Comparison of ENCODE assay signal across 8 mouse cellular contexts in the genomic region with DNA sequence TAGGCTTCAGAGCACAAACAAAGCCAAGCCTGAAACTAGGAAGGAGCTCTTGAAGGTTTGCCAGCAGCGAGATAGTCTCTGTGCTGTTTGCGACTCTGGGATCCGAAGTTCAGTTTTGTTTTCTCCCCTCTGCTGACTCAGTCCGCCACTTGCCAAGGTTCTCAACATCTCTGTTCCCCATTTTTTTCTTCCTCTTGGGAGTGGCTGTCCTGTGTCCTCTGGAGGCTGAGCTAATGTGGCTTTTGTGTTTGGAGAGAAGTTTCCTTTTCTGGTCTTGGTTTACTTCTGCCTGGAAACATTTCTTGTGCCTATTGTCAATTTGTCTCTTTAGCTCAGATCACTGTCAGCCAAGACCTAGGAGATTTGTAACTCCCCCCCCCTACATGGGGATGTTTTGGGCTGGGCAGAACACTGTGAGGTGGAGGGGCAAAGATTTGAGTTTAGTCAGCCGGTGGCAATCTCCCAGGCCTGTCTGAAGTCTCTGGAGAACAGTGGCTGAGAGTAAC.
A peak's percentile ranks its signal among the peaks of the same experiment; 100 is the strongest.
DNase-seq lines count a peak whose midpoint lies in the region; ATAC-seq and TF ChIP-seq lines count a peak whose summit lies in the region.

No protein-coding gene starts in this region.

- H3K36me3 ChIP-seq in hindbrain, embryonic 15.5 days = peaks cover 11% of the 10 kb centered on the region; the same call in 1 of the 2 replicates
- H3K36me3 ChIP-seq in hindbrain, embryonic 14.5 days (replicated peaks; ENCODE audit: control insufficient read depth, insufficient read depth) = peaks cover 19% of the 10 kb centered on the region; the same call in 1 of the 2 replicates
- peaks cover 47% of the 10 kb centered on the region for H3K36me3 ChIP-seq in heart, adult 2 months (ENCODE audit: control insufficient read depth, insufficient read depth, low read length)
- H3K36me3 ChIP-seq in kidney, postnatal 0 days (ENCODE audit: insufficient read depth, low read length) = peaks cover 19% of the 10 kb centered on the region
- H3K36me3 ChIP-seq in forebrain, embryonic 15.5 days = 0 out of 2 replicates have a peak, but pooled peaks cover 6% of the 10 kb centered on the region

- DNase-seq in hindbrain, embryonic 14.5 days (ENCODE audit: low spot score) = no peak
- peak; percentile 84 for DNase-seq in adrenal gland, adult 2 months
- DNase-seq in heart, adult 2 months = peak; percentile 74 to 87
- peak; percentile 65 for DNase-seq in kidney, postnatal 0 days (ENCODE audit: low spot score)
- no peak for DNase-seq in thymus, postnatal 36 days

- H3K4me3 ChIP-seq in hindbrain, embryonic 15.5 days = no peak overlapping the region
- no peak overlapping the region for H3K4me3 ChIP-seq in hindbrain, embryonic 14.5 days (replicated peaks; ENCODE audit: low read length)
- no peak overlapping the region; the same call in 1 of the 2 replicates for H3K4me3 ChIP-seq in heart, adult 2 months
- H3K4me3 ChIP-seq in kidney, postnatal 0 days (replicated peaks; ENCODE audit: low read depth, low read length) = no peak overlapping the region
- no peak overlapping the region for H3K4me3 ChIP-seq in forebrain, embryonic 15.5 days

- no peaks in the 10 kb centered on the region for H3K27me3 ChIP-seq in hindbrain, embryonic 15.5 days
- no peaks in the 10 kb centered on the region for H3K27me3 ChIP-seq in hindbrain, embryonic 14.5 days (ENCODE audit: control insufficient read depth, insufficient read depth, low read length)
- H3K27me3 ChIP-seq in heart, adult 2 months (ENCODE audit: control insufficient read depth, insufficient read depth, low read length) = no peaks in the 10 kb centered on the region
- H3K27me3 ChIP-seq in kidney, postnatal 0 days (ENCODE audit: insufficient read depth, low read length) = no peaks in the 10 kb centered on the region
- no peaks in the 10 kb centered on the region for H3K27me3 ChIP-seq in forebrain, embryonic 15.5 days

- TF ChIP-seq POLR2A in heart, adult 2 months (IDR thresholded peaks at IDR 0.05; ENCODE audit: insufficient read depth, low read depth, low read length) = peak; percentile 57

- TF ChIP-seq CTCF in heart, adult 2 months (IDR thresholded peaks at IDR 0.05) = no peak
- no peak for TF ChIP-seq CTCF in kidney, postnatal 0 days (IDR thresholded peaks at IDR 0.05; ENCODE audit: low read depth)

- TF ChIP-seq EP300 in heart, adult 2 months (IDR thresholded peaks at IDR 0.05; ENCODE audit: insufficient read depth, low read depth, low read length) = peak; percentile 86

- no peaks in the 10 kb centered on the region for H3K4me1 ChIP-seq in hindbrain, embryonic 15.5 days (replicated peaks)
- no peaks in the 10 kb centered on the region for H3K4me1 ChIP-seq in hindbrain, embryonic 14.5 days (replicated peaks; ENCODE audit: control insufficient read depth, insufficient read depth, low read length)
- H3K4me1 ChIP-seq in heart, adult 2 months (ENCODE audit: control insufficient read depth, insufficient read depth, low read length) = peaks cover 35% of the 10 kb centered on the region
- no peaks in the 10 kb centered on the region for H3K4me1 ChIP-seq in kidney, postnatal 0 days (replicated peaks; ENCODE audit: insufficient read depth, low read length)
- no peaks in the 10 kb centered on the region for H3K4me1 ChIP-seq in forebrain, embryonic 15.5 days

- H3K9ac ChIP-seq in hindbrain, embryonic 15.5 days = no peak overlapping the region
- H3K9ac ChIP-seq in hindbrain, embryonic 14.5 days = no peak overlapping the region
- H3K9ac ChIP-seq in heart, adult 2 months (ENCODE audit: low read depth, low read length) = peak overlapping the region; percentile 26
- no peak overlapping the region for H3K9ac ChIP-seq in kidney, postnatal 0 days (ENCODE audit: low read depth, low read length)
- no peak overlapping the region for H3K9ac ChIP-seq in forebrain, embryonic 15.5 days (replicated peaks)

- 75% methylated on average over 5 of the region's 5 CpGs for WGBS in hindbrain, embryonic 15.5 days
- WGBS in hindbrain, embryonic 14.5 days = 76% methylated on average over 5 of the region's 5 CpGs
- 17% methylated on average over 5 of the region's 5 CpGs for WGBS in heart, adult 2 months
- 38% methylated on average over 5 of the region's 5 CpGs for WGBS in kidney, postnatal 0 days
- 69% methylated on average over 5 of the region's 5 CpGs for WGBS in forebrain, embryonic 15.5 days

- no peak overlapping the region for H3K4me2 ChIP-seq in hindbrain, embryonic 15.5 days
- H3K4me2 ChIP-seq in hindbrain, embryonic 14.5 days (replicated peaks) = no peak overlapping the region
- no peak overlapping the region for H3K4me2 ChIP-seq in kidney, postnatal 0 days (ENCODE audit: low read length)
- H3K4me2 ChIP-seq in forebrain, embryonic 15.5 days (replicated peaks) = no peak overlapping the region

- no peak for ATAC-seq in hindbrain, embryonic 15.5 days (ENCODE audit: low FRiP score, low read depth)
- no peak for ATAC-seq in hindbrain, embryonic 14.5 days (ENCODE audit: low FRiP score)
- ATAC-seq in kidney, postnatal 0 days (replicated peaks; ENCODE audit: low FRiP score, low read depth) = no peak
- ATAC-seq in megakaryocyte, adult 5-6 weeks (ENCODE audit: poor library complexity, severe bottlenecking) = peak; percentile 70
- no peak for ATAC-seq in forebrain, embryonic 15.5 days (replicated peaks)

- no peaks in the 10 kb centered on the region for H3K9me3 ChIP-seq in hindbrain, embryonic 15.5 days
- H3K9me3 ChIP-seq in hindbrain, embryonic 14.5 days (ENCODE audit: control insufficient read depth, low read length) = no peaks in the 10 kb centered on the region
- H3K9me3 ChIP-seq in kidney, postnatal 0 days (replicated peaks; ENCODE audit: low read length) = no peaks in the 10 kb centered on the region
- H3K9me3 ChIP-seq in forebrain, embryonic 15.5 days = no peaks in the 10 kb centered on the region

- intact Hi-C loops in heart, adult 2 months (cut with DNase I) = loop anchor here (2.0 to 5.0 kb wide), 2 partner anchors 102 to 155 kb away; no protein-coding TSS in a partner anchor

- H3K27ac ChIP-seq in hindbrain, embryonic 15.5 days (replicated peaks) = peak overlapping the region; percentile 20; the same call in 1 of the 2 replicates
- no peak overlapping the region for H3K27ac ChIP-seq in hindbrain, embryonic 14.5 days
- peak overlapping the region; percentile 94 for H3K27ac ChIP-seq in heart, adult 2 months
- peak overlapping the region; percentile 75 for H3K27ac ChIP-seq in kidney, postnatal 0 days
- no peak overlapping the region for H3K27ac ChIP-seq in forebrain, embryonic 15.5 days (replicated peaks)

- no peaks in the 10 kb centered on the region for H3K79me2 ChIP-seq in heart, adult 2 months (replicated peaks; ENCODE audit: control insufficient read depth, insufficient read depth, low read length)

Comparison
In these comparisons a context has a peak if more than half of its experiments do, and no peak if none do; other contexts are left out.
1. H3K27ac ChIP-seq: peak in hindbrain, embryonic 15.5 days (single experiment), heart, adult 2 months (single experiment) and kidney, postnatal 0 days (single experiment); none in hindbrain, embryonic 14.5 days (single experiment) and forebrain, embryonic 15.5 days (single experiment).
2. DNase-seq: peak in adrenal gland, adult 2 months (single experiment), heart, adult 2 months (2 of 2) and kidney, postnatal 0 days (single experiment); none in hindbrain, embryonic 14.5 days (single experiment) and thymus, postnatal 36 days (0 of 2).